Mouse (Mus musculus): ENCODE measurements around the gene Gm20883. TPM values are rescaled to one million over a fixed set of nuclear protein-coding genes. Genes with fewer than 3 reads are reported as not detected.

The Gm20883 gene
- polyA plus RNA-seq (2014; fragmentation: Illumina TruSeq; extraction: RNeasy Lipid Tissue Mini Kit (QIAGEN cat#74804); ENCODE audit: low read depth, low replicate concordance): not detected

DNA sequence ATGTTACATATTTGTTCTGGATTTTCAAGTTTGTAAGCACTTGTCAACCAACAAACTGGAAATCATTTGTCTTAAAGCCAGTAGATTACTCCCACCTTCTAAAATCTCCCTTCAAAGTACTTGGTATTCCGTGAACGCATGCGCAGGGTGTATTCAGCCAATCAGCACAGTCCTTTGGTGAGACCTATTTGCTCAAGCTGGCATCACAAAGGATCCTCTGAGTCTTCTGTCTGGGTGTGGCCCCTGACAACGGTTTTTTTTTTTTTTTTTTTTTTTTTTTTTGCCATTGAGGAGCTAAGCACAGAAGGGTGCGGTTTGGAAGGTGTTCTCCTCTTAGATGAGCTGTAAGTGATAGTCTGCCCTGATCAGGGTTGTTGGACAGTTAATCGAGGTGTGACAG lies at the start of gene Gm20883:
Gene Gm20883, plus strand, starts transcription at position 301 of the 400 bp plus-strand sequence.

Measured in kidney, adult 10 weeks (tissue).